In the genomic region with DNA sequence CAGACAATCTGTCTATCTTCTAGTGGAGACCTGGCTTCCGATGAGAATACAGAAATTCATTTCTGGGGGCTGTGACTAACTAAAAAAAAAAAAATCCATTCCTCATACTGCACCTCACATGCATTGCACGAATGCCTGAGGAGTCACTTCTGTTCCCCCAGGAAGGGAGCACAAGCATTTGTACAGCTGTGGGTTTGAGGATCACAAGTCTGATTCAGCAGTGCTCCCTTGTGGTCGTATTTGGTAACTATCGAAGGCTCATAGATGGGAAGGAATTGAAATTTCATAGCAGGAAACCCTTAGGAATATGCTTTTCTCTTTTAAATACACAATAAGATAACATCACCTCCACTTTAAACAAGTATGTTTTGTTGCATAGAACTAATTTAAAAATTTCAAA, we compare ENCODE assay signal across 8 mouse cellular contexts. TPM values are rescaled to one million over a fixed set of nuclear protein-coding genes. Genes with fewer than 3 reads are reported as not detected.
DNase-seq lines count a peak whose midpoint lies in the region; ATAC-seq lines count a peak whose summit lies in the region.

No protein-coding gene starts in this region.

- DNase-seq in neural tube, embryonic 11.5 days (ENCODE audit: low spot score), result peak; percentile 49
- DNase-seq in neural tube, embryonic 10.5 days (ENCODE audit: extremely low spot score, low spot score), result no peak
- DNase-seq in adrenal gland, postnatal 36 days, result peak; percentile 38 to 63
- peak; percentile 75 to 78 for DNase-seq in left cerebral cortex, adult 18-20 months (ENCODE audit: low spot score in 2 of 2)
- DNase-seq in midbrain, embryonic 14.5 days, result peak; percentile 87
- peak; percentile 35 to 44 for DNase-seq in urinary bladder, postnatal 36 days (ENCODE audit: low spot score in 2 of 2)

- no peaks in the 10 kb centered on the region for H3K36me3 ChIP-seq in neural tube, embryonic 11.5 days (ENCODE audit: control insufficient read depth, insufficient read depth, low read length)
- no peaks in the 10 kb centered on the region for H3K36me3 ChIP-seq in forebrain, embryonic 12.5 days (replicated peaks)
- H3K36me3 ChIP-seq in midbrain, embryonic 14.5 days (ENCODE audit: control insufficient read depth, insufficient read depth, low read length), result no peaks in the 10 kb centered on the region

- H3K4me2 ChIP-seq in neural tube, embryonic 11.5 days (ENCODE audit: low read depth), result no peak overlapping the region
- no peak overlapping the region for H3K4me2 ChIP-seq in forebrain, embryonic 12.5 days
- H3K4me2 ChIP-seq in midbrain, embryonic 14.5 days (ENCODE audit: low read length), result no peak overlapping the region

- no peak for ATAC-seq in neural tube, embryonic 11.5 days (ENCODE audit: insufficient read depth, low FRiP score, low TSS enrichment)
- 0 out of 2 replicates have a peak, but pooled peaks have one; percentile 44 for ATAC-seq in forebrain, embryonic 12.5 days (ENCODE audit: low FRiP score)
- peak; percentile 75 to 76; a peak in 3 of 4 replicates for ATAC-seq in hematopoietic stem cell, adult 5-6 weeks (replicated peaks in 1 of 2; ENCODE audit: insufficient read depth in 1 of 2, low FRiP score in 2 of 2, low TSS enrichment in 1 of 2, low read depth in 1 of 2, poor library complexity in 2 of 2, severe bottlenecking in 2 of 2)
- ATAC-seq in midbrain, embryonic 14.5 days (ENCODE audit: low FRiP score, low TSS enrichment), result no peak; the same call in 1 of the 2 replicates

- WGBS in neural tube, embryonic 11.5 days, result 37% methylated on average over 4 of the region's 4 CpGs
- WGBS in forebrain, embryonic 12.5 days, result 37% methylated on average over 4 of the region's 4 CpGs
- WGBS in midbrain, embryonic 14.5 days, result 35% methylated on average over 4 of the region's 4 CpGs

- H3K27me3 ChIP-seq in neural tube, embryonic 11.5 days (ENCODE audit: control insufficient read depth, insufficient read depth, low read length), result no peaks in the 10 kb centered on the region
- H3K27me3 ChIP-seq in forebrain, embryonic 12.5 days, result no peaks in the 10 kb centered on the region
- no peaks in the 10 kb centered on the region for H3K27me3 ChIP-seq in midbrain, embryonic 14.5 days (ENCODE audit: control insufficient read depth, insufficient read depth, low read length)

- no peak overlapping the region for H3K4me3 ChIP-seq in neural tube, embryonic 11.5 days (ENCODE audit: low read depth, low read length)
- no peak overlapping the region for H3K4me3 ChIP-seq in forebrain, embryonic 12.5 days (replicated peaks)
- no peak overlapping the region for H3K4me3 ChIP-seq in midbrain, embryonic 14.5 days (replicated peaks; ENCODE audit: low read depth, low read length)

- no peaks in the 10 kb centered on the region for H3K9me3 ChIP-seq in neural tube, embryonic 11.5 days (ENCODE audit: control insufficient read depth, low read length)
- no peaks in the 10 kb centered on the region for H3K9me3 ChIP-seq in forebrain, embryonic 12.5 days
- no peaks in the 10 kb centered on the region for H3K9me3 ChIP-seq in midbrain, embryonic 14.5 days (ENCODE audit: control insufficient read depth, low read length)

- no peak overlapping the region for H3K27ac ChIP-seq in neural tube, embryonic 11.5 days (ENCODE audit: low read depth, low read length)
- H3K27ac ChIP-seq in forebrain, embryonic 12.5 days, result no peak overlapping the region
- no peak overlapping the region for H3K27ac ChIP-seq in midbrain, embryonic 14.5 days (replicated peaks; ENCODE audit: low read depth, low read length)

- H3K9ac ChIP-seq in neural tube, embryonic 11.5 days (ENCODE audit: low read length), result no peak overlapping the region
- no peak overlapping the region for H3K9ac ChIP-seq in forebrain, embryonic 12.5 days
- H3K9ac ChIP-seq in midbrain, embryonic 14.5 days (replicated peaks; ENCODE audit: low read length), result no peak overlapping the region

- H3K4me1 ChIP-seq in neural tube, embryonic 11.5 days (ENCODE audit: control insufficient read depth, insufficient read depth, low read length), result no peaks in the 10 kb centered on the region
- H3K4me1 ChIP-seq in forebrain, embryonic 12.5 days, result no peaks in the 10 kb centered on the region
- no peaks in the 10 kb centered on the region for H3K4me1 ChIP-seq in midbrain, embryonic 14.5 days (ENCODE audit: control insufficient read depth, insufficient read depth, low read length)

RNA-seq across cellular contexts. Expression of gene Icos, which starts 16.6 kb away (rescaled TPM):
- polyA plus RNA-seq in neural tube, embryonic 11.5 days (2014; fragmentation: Nextera tagmentation; extraction: Ambion mirVana), result 0.38 TPM in 1 of 2 replicates, not detected in the other
- total RNA-seq in adrenal gland, postnatal 36 days (2021), result not detected
- 0.08 TPM in 1 of 2 replicates, not detected in the other for polyA plus RNA-seq in forebrain, embryonic 12.5 days (2016; fragmentation: Nextera tagmentation; extraction: Ambion mirVana)
- total RNA-seq in hematopoietic stem cell, adult 5-6 weeks (2017), result 1.9 and 6.3 TPM in 2 replicates
- not detected for total RNA-seq in left cerebral cortex, adult 18-20 months (2021)
- not detected in 2 replicates for polyA plus RNA-seq in midbrain, embryonic 14.5 days (2014; fragmentation: Nextera tagmentation; extraction: Ambion mirVana)

Comparison
In these comparisons a context has a peak if more than half of its experiments do, and no peak if none do; other contexts are left out.
1. ATAC-seq: peak in forebrain, embryonic 12.5 days (single experiment) and hematopoietic stem cell, adult 5-6 weeks (2 of 2); none in neural tube, embryonic 11.5 days (single experiment) and midbrain, embryonic 14.5 days (single experiment).